Mouse (Mus musculus) limb, embryonic 15.5 days (tissue): ENCODE data around the gene Mok. TPM values are rescaled to one million over a fixed set of nuclear protein-coding genes. Genes with fewer than 3 reads are reported as not detected.

Source experiments
- ATAC-seq: fragments of 200-750 bp; cut with Nextera tagmentation; 2 replicates; pipeline ENCODE4 v1.8.0; 2017; ENCODE audit warnings: low read depth, moderate TSS enrichment; ENCODE audit not compliant: insufficient number of reproducible peaks, low FRiP score, low TSS enrichment
- H3K27ac ChIP-seq: fragments of 300-500 bp; sonication (generic); 2 replicates; pipeline ENCODE4 v1.5.1; 2015; ENCODE audit warnings: moderate library complexity, mild to moderate bottlenecking, inconsistent platforms
- H3K27me3 ChIP-seq: fragments of 300-500 bp; sonication (generic); 2 replicates; pipeline ENCODE4 v1.6.1; 2015; ENCODE audit warnings: inconsistent platforms
- H3K36me3 ChIP-seq: fragments of 300-500 bp; sonication (generic); 2 replicates; pipeline ENCODE4 v1.6.1; 2015; ENCODE audit warnings: inconsistent platforms
- H3K4me1 ChIP-seq: fragments of 300-500 bp; sonication (generic); 2 replicates; pipeline ENCODE4 v1.6.1; 2015; ENCODE audit warnings: inconsistent platforms
- H3K4me2 ChIP-seq: fragments of 300-500 bp; sonication (generic); 2 replicates; pipeline ENCODE4 v1.6.1; 2015; ENCODE audit warnings: mild to moderate bottlenecking, inconsistent platforms
- H3K4me3 ChIP-seq: fragments of 300-500 bp; sonication (generic); 2 replicates; pipeline ENCODE4 v1.5.1; 2015; ENCODE audit warnings: mild to moderate bottlenecking, inconsistent platforms
- H3K9ac ChIP-seq: fragments of 300-500 bp; sonication (generic); 2 replicates; pipeline ENCODE4 v1.6.1; 2015; ENCODE audit warnings: inconsistent platforms
- H3K9me3 ChIP-seq: fragments of 300-500 bp; sonication (generic); 2 replicates; pipeline ENCODE4 v1.6.1; 2016; ENCODE audit warnings: inconsistent platforms
- WGBS: fragments of 180-500 bp; shearing (Covaris S2); methylation state at CpG from one replicate; pipeline ENCODE4 v1.1.7; 2015; 5-methylcytosine and 5-hydroxymethylcytosine counted together
- polyA plus RNA-seq: library from polyadenylated mRNA; unstranded; fragments of >200 nt; fragmentation: Nextera tagmentation; extraction: Ambion mirVana; gene quantifications from 2 replicates; pipeline ENCODE4 v1.2.1, GENCODE M21; 2015

Mok gene
- polyA plus RNA-seq, 1 experiment from 2014 or later: 4.3 TPM

DNA sequence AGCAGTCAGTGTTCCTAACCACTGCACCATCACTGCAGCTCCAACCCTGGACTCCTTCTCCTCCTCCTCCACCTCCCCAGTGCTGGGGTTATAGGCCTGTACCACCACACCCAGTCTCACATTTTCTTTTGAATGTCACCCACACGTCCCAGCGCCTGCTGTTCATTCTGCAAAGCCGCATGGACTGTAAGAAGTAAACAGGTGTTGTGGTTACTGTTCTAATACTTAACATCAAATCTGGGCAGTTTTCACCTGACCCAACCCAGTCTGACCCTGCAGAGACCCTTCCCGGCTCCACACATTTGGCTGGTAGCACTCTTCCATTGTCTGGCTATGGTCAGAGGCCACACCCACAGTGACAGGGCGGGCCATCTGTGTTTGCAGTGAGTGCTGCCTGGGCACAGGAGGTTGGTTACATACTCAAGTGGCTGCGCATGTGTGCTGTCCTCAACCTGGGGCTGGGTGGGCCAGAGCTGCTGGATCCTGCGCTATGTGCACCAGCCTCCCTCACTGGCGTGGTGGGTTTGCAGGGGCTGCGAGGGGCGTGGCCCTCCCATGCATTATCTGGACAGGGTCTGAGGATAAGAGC, 38.8 kb downstream of the Mok start:
- H3K9me3 ChIP-seq: no peaks in the 10 kb centered on the region
- 0 out of 2 replicates have a peak, but pooled peaks cover 11% of the 10 kb centered on the region for H3K4me1 ChIP-seq
- H3K9ac ChIP-seq: no peak overlapping the region
- no peak overlapping the region for H3K4me3 ChIP-seq
- H3K27ac ChIP-seq: no peak overlapping the region
- H3K36me3 ChIP-seq: peaks cover 18% of the 10 kb centered on the region; the same call in 1 of the 2 replicates
- no peak for ATAC-seq
- no peak overlapping the region for H3K4me2 ChIP-seq
- WGBS: 85% methylated on average over 10 of the region's 10 CpGs
- H3K27me3 ChIP-seq: no peaks in the 10 kb centered on the region

DNA sequence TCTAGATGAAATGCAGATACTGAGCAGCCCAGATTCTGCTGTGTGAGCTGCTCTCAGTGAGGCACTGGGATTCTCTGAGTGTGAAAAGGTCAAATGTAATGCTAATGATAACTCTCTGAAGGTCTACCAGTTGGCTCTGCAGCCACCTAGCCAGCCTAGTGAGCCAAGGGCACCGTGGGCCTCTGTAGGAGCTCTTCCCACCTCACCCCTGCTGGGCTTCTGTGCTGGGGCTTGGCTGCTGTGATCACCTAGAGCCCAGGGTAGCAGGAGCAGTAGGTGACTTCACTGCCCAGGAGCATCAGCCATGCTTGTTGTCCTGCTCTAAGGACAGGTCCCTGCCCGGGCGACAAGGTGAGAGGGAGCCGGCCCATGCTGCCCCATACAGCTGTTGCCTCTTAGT, 41.5 kb downstream of the Mok start:
- H3K4me3 ChIP-seq: no peak overlapping the region
- no peak overlapping the region for H3K27ac ChIP-seq
- no peak for ATAC-seq
- H3K9ac ChIP-seq: no peak overlapping the region
- H3K36me3 ChIP-seq: peaks cover 12% of the 10 kb centered on the region; the same call in 1 of the 2 replicates
- H3K27me3 ChIP-seq: no peaks in the 10 kb centered on the region
- H3K4me2 ChIP-seq: no peak overlapping the region
- H3K4me1 ChIP-seq: 0 out of 2 replicates have a peak, but pooled peaks cover 17% of the 10 kb centered on the region
- 86% methylated on average over 4 of the region's 4 CpGs for WGBS
- no peaks in the 10 kb centered on the region for H3K9me3 ChIP-seq

DNA sequence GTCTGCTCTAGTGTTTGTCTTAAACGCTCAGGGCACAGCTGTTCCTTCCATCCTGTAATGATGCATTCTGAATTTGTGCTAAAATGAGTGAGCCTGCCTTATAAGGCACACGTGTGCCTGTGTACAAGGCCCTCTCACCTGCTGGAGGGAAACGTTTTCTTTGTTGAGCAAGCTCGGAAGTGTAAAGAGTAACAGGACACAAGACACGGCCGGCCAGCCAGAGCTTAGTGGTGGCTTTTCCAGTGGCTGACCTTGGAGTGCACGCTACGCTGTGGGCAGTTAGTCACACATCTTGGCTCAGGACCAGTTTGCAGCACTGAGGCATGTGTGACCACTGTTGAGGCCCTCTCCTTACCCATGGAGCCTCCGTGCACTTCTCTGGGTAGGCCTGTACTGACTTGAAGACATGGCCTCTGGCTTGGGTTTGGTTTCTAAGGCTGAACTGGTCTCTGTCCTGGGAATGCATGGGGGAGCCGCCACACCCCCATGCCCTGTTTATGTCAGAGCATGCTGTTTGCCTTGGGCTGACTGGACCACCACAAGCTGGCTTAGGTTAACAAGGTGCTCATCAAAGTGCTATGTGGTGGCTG, 42.8 kb downstream of the Mok start:
- Histone ChIP-seq H3K4me3 (no peak overlapping the region), H3K4me1 (0 out of 2 replicates have a peak, but pooled peaks cover 13% of the 10 kb centered on the region), H3K27ac (no peak overlapping the region), H3K27me3 (no peaks in the 10 kb centered on the region), H3K36me3 (peaks cover 15% of the 10 kb centered on the region), H3K9me3 (no peaks in the 10 kb centered on the region), H3K9ac (no peak overlapping the region), H3K4me2 (no peak overlapping the region)
- WGBS: 82% methylated on average over 10 of the region's 10 CpGs
- ATAC-seq: no peak

DNA sequence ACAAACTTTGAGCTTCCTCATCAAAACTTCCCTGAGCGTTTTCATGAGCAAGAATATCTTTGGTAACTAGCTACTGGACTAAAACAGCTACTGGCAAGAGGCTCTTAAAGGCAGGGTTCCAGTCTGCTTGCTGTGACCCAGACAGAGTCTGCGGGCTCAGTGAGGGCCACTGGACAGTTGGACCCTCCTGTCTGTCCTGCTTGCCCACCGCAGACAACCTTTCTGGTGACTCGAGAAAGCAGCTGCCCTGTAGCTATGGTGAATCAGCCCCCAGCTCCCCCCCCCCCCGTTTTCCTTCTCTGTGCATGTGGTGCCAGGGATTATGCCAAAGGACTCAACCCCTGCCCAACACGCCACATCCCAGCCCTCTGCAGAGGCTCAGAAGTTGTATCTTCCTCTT, 43.5 kb downstream of the Mok start:
- no peak for ATAC-seq
- Histone ChIP-seq H3K4me2 (no peak overlapping the region), H3K9me3 (no peaks in the 10 kb centered on the region), H3K4me3 (no peak overlapping the region), H3K27me3 (no peaks in the 10 kb centered on the region), H3K9ac (no peak overlapping the region), H3K27ac (no peak overlapping the region), H3K4me1 (0 out of 2 replicates have a peak, but pooled peaks cover 8% of the 10 kb centered on the region), H3K36me3 (peaks cover 20% of the 10 kb centered on the region)
- WGBS: 85% methylated on average over 6 of the region's 6 CpGs

DNA sequence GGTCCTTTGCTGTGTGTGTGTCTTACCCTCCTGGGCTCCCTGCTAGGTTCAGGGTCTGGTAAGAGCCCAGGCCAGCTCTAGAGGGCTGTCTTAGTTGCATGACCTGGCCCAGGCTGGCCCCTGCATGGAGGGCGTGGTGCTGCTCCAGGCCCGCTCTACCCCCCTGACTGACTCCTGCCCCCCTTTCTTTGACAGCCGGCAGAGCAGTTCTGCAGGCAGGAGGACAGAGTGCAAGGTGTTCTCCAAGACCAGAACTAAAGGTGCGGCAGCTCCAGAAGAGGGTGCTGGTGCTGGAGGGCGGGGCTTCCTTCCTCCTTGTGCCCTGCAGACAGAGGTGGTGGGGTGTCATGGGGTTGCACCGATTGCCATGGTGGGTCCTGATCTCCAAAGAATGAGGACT, 44.0 kb downstream of the Mok start:
- H3K4me2 ChIP-seq: no peak overlapping the region
- no peaks in the 10 kb centered on the region for H3K9me3 ChIP-seq
- 75% methylated on average over 6 of the region's 6 CpGs for WGBS
- H3K4me1 ChIP-seq: 0 out of 2 replicates have a peak, but pooled peaks cover 6% of the 10 kb centered on the region
- H3K36me3 ChIP-seq: peaks cover 16% of the 10 kb centered on the region
- ATAC-seq: no peak
- H3K27me3 ChIP-seq: no peaks in the 10 kb centered on the region
- no peak overlapping the region for H3K27ac ChIP-seq
- H3K9ac ChIP-seq: no peak overlapping the region
- H3K4me3 ChIP-seq: no peak overlapping the region

DNA sequence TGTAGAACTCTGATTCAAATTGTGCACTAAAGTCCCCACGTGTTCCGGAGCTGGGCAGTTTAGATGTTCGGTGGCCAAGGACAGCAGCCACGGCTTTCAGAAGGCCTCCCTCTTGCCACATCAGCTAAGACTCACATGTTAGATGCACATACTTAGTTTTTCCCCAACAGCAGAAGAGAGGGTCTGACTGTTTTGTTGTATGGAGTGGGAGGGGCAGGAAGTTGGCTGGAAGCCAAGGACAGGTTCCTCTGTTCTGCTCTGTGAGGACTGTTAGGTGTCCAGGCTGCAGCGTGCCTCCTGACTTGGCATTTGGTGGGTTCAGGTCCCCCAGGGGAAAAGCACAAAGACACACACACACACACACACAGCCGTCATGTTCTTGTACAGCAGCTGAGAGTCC, 45.7 kb downstream of the Mok start:
- no peak for ATAC-seq
- Histone ChIP-seq H3K9me3 (no peaks in the 10 kb centered on the region), H3K27ac (no peak overlapping the region), H3K4me2 (no peak overlapping the region), H3K4me1 (0 out of 2 replicates have a peak, but pooled peaks cover 9% of the 10 kb centered on the region), H3K27me3 (no peaks in the 10 kb centered on the region), H3K9ac (no peak overlapping the region), H3K4me3 (no peak overlapping the region), H3K36me3 (peaks cover 14% of the 10 kb centered on the region)
- WGBS: 85% methylated on average over 6 of the region's 6 CpGs

DNA sequence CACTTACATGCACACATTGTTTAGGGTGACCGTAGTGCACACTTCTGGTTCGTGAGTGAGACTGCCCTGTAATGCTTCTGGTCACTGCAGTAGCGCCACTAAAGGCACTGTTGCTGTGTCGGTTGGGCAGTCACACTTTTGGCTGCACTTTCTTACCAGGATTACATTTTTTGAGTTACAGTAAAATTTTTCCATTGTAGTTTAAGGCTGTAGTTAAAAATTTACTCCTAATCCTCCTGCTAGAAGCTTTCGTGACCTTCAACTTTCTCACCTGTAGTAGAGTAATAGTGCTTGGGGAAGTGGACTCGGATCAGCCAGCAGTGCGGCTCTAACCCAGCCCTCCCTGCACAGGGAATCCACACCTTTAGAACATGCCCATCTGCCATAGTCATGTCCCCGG, 49.7 kb downstream of the Mok start:
- H3K4me2 ChIP-seq: no peak overlapping the region
- no peaks in the 10 kb centered on the region for H3K27me3 ChIP-seq
- no peak overlapping the region for H3K4me3 ChIP-seq
- H3K9ac ChIP-seq: no peak overlapping the region
- H3K9me3 ChIP-seq: no peaks in the 10 kb centered on the region
- H3K4me1 ChIP-seq: 0 out of 2 replicates have a peak, but pooled peaks cover 4% of the 10 kb centered on the region
- H3K27ac ChIP-seq: no peak overlapping the region
- no peak for ATAC-seq
- WGBS: 89% methylated on average over 8 of the region's 8 CpGs
- peaks cover 14% of the 10 kb centered on the region for H3K36me3 ChIP-seq

DNA sequence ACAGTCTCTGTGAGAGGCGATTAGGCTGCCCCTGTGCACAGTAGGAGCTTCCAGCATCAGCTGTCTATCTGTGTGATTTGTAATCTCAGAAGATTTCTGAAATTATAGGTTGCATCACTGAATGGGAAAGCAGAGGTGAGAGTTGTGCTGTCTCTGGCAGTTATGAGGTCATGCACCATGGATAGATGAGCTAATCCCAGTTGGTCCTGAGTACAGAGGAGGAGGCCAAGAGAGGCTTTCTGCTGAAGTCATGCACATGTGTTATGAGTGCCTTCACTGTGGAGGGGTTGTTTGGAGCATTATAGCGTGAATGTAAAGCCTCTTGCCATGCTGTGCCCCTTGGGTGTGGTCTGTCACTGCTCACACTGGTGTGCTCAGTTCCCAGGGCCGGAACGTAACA, 50.2 kb downstream of the Mok start:
- no peaks in the 10 kb centered on the region for H3K27me3 ChIP-seq
- H3K4me3 ChIP-seq: no peak overlapping the region
- no peak overlapping the region for H3K9ac ChIP-seq
- ATAC-seq: no peak
- no peak overlapping the region for H3K4me2 ChIP-seq
- H3K27ac ChIP-seq: no peak overlapping the region
- H3K9me3 ChIP-seq: no peaks in the 10 kb centered on the region
- 88% methylated on average over 4 of the region's 4 CpGs for WGBS
- peaks cover 14% of the 10 kb centered on the region for H3K36me3 ChIP-seq
- H3K4me1 ChIP-seq: 0 out of 2 replicates have a peak, but pooled peaks cover 4% of the 10 kb centered on the region

DNA sequence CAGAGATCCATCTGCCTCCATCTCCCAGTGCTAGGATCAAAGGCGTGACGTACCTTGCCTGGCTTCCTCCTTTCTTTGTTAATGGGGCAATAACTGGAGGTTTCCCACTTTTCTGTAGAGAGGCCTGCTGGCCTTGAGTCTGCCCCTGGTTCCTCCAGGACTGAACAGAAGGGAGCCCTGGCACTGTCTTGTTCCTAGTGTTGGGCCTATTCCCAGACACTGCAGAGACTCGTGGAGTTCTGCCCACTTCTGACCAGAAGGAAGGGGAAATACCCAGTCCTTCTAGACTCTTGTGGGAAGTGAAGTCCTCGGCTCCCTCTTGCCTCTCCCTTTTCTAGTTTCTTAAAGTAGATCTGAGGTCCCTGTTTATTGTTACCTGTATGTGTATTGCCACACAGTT, 54.5 kb downstream of the Mok start:
- no peak overlapping the region for H3K4me2 ChIP-seq
- H3K4me1 ChIP-seq: 0 out of 2 replicates have a peak, but pooled peaks cover 4% of the 10 kb centered on the region
- H3K27me3 ChIP-seq: no peaks in the 10 kb centered on the region
- H3K27ac ChIP-seq: no peak overlapping the region
- no peaks in the 10 kb centered on the region for H3K9me3 ChIP-seq
- WGBS: 80% methylated on average over 4 of the region's 4 CpGs
- ATAC-seq: no peak
- no peak overlapping the region for H3K4me3 ChIP-seq
- H3K9ac ChIP-seq: no peak overlapping the region
- peaks cover 29% of the 10 kb centered on the region for H3K36me3 ChIP-seq

DNA sequence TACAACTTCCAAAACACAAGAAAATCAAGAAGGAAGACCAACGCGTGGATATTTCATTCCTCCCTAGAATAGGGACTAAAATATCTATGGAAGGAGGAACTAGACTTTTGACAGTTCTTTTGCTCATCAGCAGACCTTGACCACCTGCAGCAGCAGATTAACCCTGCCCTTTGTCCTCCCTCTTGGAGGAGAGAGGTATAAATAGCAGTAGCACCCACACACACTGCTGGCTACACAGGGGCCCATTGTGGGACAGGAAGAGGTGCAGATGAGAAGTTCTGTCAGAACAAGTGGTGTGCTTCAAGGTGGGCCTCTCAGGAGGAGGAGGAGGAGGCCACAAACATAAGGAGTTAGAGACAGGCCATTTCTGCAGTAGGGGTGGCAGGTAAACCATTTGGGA, 56.5 kb downstream of the Mok start:
- 90% methylated on average over 2 of the region's 2 CpGs for WGBS
- no peak for ATAC-seq
- Histone ChIP-seq H3K4me2 (no peak overlapping the region), H3K9ac (no peak overlapping the region), H3K4me1 (no peaks in the 10 kb centered on the region), H3K36me3 (peaks cover 44% of the 10 kb centered on the region), H3K27me3 (no peaks in the 10 kb centered on the region), H3K4me3 (no peak overlapping the region), H3K27ac (no peak overlapping the region), H3K9me3 (no peaks in the 10 kb centered on the region)

DNA sequence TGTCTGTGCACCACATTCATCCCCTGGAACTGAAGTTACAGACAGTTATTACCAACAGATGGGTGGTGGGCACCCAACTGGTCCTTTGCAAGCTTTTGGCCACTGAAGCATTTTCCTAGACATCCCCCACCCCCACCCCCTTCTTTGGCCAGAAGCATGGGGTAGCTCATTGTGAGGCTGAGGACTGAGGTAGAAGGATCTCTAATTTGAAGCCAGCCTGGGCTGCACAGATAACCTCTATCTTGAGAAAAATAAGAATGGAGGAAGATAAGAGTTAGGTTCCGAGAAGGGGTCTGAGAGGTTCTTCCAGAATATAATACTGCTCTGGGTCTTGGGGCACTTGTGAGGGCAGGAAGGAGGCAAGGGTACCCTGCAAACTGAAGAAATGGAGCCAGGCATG, 58.5 kb downstream of the Mok start:
- Histone ChIP-seq H3K36me3 (peaks cover 44% of the 10 kb centered on the region), H3K27me3 (no peaks in the 10 kb centered on the region), H3K4me2 (no peak overlapping the region), H3K9ac (no peak overlapping the region), H3K27ac (no peak overlapping the region), H3K4me3 (no peak overlapping the region), H3K9me3 (no peaks in the 10 kb centered on the region), H3K4me1 (no peaks in the 10 kb centered on the region)
- ATAC-seq: no peak
- WGBS: 84% methylated on average over 1 of the region's 1 CpGs

DNA sequence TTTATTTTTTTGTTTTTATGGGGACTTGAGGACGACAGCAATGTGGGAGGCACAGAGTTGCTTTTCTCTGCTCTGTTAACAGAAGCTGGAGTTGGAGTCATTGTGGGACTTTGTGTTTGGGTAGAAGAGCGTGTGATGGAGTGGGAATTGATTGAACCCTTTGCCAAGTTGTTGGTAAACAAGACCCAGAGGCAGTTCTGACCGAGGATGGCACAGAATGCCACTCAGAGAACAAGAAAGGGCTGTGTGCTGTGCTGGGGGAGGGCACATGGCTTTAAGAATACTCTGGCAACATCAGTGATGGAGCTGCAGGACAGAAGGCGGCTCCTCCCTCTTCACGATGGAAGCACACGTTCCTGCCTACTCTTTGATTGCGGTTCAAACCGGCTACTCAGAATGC, 59.6 kb downstream of the Mok start:
- H3K36me3 ChIP-seq: peaks cover 44% of the 10 kb centered on the region
- 77% methylated on average over 8 of the region's 8 CpGs for WGBS
- no peak overlapping the region for H3K4me3 ChIP-seq
- H3K27ac ChIP-seq: no peak overlapping the region
- no peaks in the 10 kb centered on the region for H3K9me3 ChIP-seq
- no peaks in the 10 kb centered on the region for H3K4me1 ChIP-seq
- no peak for ATAC-seq
- H3K27me3 ChIP-seq: no peaks in the 10 kb centered on the region
- H3K9ac ChIP-seq: no peak overlapping the region
- H3K4me2 ChIP-seq: no peak overlapping the region
